Mouse (Mus musculus) brain, embryonic 14.5 days (tissue): ENCODE measurements at regions not wholly inside any gene's neighbourhood (a gene's known extent, or its start where the extent isn't known, plus 50 kb on each side); places are given as distances from the start of the nearest gene placed in this dataset.

Experiments used
- CTCF ChIP-seq: fragments of 200-500 bp; IDR thresholded peaks from 2 replicates; pipeline ENCODE4 v1.5.1; 2012; ENCODE audit warnings: inconsistent platforms, mild to moderate bottlenecking, moderate library complexity, borderline replicate concordance; ENCODE audit not compliant: insufficient read depth, insufficient read length; ENCODE audit errors: extremely low read depth
- POLR2A ChIP-seq: fragments of 200-500 bp; IDR thresholded peaks from 2 replicates; pipeline ENCODE4 v1.6.1; 2012; ENCODE audit warnings: mild to moderate bottlenecking, inconsistent platforms, borderline replicate concordance; ENCODE audit not compliant: poor library complexity, insufficient read depth, insufficient read length, severe bottlenecking; ENCODE audit errors: extremely low read depth

DNA sequence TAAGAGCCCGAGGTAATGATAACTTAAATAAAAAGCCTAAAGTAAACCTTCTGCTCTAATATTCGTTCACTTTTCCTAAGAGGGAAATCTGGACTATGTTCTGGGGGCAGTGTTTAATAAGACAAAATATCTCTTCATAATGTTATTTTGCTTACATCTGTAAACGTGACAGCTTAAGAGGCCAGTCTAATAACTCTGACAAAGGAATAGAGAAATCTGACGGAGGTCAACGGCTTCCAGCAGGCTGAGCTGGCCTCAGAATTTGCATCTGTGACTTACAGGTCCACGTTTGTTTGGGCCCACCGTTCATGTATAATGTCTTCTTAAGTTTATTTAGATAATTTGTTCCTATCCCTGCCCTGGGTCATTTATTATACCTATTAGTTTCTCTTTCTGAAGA is 99.6 kb upstream of the Fam241a start:
- TF ChIP-seq CTCF: no peak
- no peak for TF ChIP-seq POLR2A
